Mouse (Mus musculus) forebrain, embryonic 13.5 days (tissue): Measurements from ENCODE around the gene Srms. TPM values are rescaled to one million over a fixed set of nuclear protein-coding genes. Genes with fewer than 3 reads are reported as not detected.
A peak's percentile ranks its signal among the peaks of the same experiment; 100 is the strongest.

Experiments used
- ATAC-seq: fragments of 200-750 bp; cut with Nextera tagmentation; 2 replicates; pipeline ENCODE4 v1.8.0; 2017
- H3K27ac ChIP-seq: fragments of 300-500 bp; sonication (generic); 2 replicates; pipeline ENCODE4 v1.5.1; 2015; ENCODE audit warnings: inconsistent platforms, mild to moderate bottlenecking, moderate library complexity
- H3K27me3 ChIP-seq: fragments of 300-500 bp; sonication (generic); 2 replicates; pipeline ENCODE4 v1.6.1; 2015; ENCODE audit warnings: mild to moderate bottlenecking, inconsistent platforms
- H3K36me3 ChIP-seq: fragments of 300-500 bp; sonication (generic); 2 replicates; pipeline ENCODE4 v1.6.1; 2015; ENCODE audit warnings: mild to moderate bottlenecking, inconsistent platforms; ENCODE audit not compliant: poor library complexity, severe bottlenecking
- H3K4me1 ChIP-seq: fragments of 300-500 bp; sonication (generic); 2 replicates; pipeline ENCODE4 v1.6.1; 2015; ENCODE audit warnings: inconsistent platforms
- H3K4me2 ChIP-seq: fragments of 300-500 bp; sonication (generic); 2 replicates; pipeline ENCODE4 v1.6.1; 2015; ENCODE audit warnings: inconsistent platforms, mild to moderate bottlenecking, moderate library complexity
- H3K4me3 ChIP-seq: fragments of 300-500 bp; sonication (generic); 2 replicates; pipeline ENCODE4 v1.5.1; 2015; ENCODE audit warnings: mild to moderate bottlenecking, inconsistent platforms
- H3K9ac ChIP-seq: fragments of 300-500 bp; sonication (generic); 2 replicates; pipeline ENCODE4 v1.6.1; 2015; ENCODE audit warnings: mild to moderate bottlenecking, inconsistent platforms
- H3K9me3 ChIP-seq: fragments of 300-500 bp; sonication (generic); replicated peaks from 2 replicates; pipeline ENCODE4 v1.6.1; 2016; ENCODE audit warnings: inconsistent platforms
- WGBS: fragments of 180-500 bp; shearing (Covaris S2); methylation state at CpG from one replicate; pipeline ENCODE4 v1.1.7; 2015; 5-methylcytosine and 5-hydroxymethylcytosine counted together
- polyA plus RNA-seq: library from polyadenylated mRNA; unstranded; fragments of >200 nt; fragmentation: Nextera tagmentation; extraction: Ambion mirVana; gene quantifications from 2 replicates; pipeline ENCODE4 v1.2.1, GENCODE M21; 2015

Srms gene
- polyA plus RNA-seq, 1 experiment from 2014 or later: 0.06 TPM

DNA sequence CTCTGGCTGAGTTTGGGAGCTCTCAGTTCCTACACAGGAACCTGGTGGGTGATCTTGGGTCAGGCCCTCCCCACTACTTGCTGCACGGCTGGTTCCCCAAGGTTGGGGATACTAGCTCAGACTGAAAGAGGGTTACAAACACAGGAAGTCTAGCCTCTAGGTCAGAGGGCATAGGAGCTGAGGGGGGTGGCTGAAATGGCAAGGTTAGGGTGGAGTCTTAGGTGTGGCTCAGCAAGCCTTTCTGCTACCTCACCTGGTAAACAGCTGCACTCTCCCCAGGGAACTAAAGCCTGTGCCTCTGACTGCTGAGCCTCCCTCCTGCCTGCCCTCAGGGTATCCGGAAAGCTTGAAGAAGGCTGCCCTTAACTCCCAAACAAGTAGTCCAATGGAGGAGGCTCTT lies 24.3 kb downstream of the Srms start:
- Histone ChIP-seq H3K4me2 (peak overlapping the region; percentile 71), H3K4me1 (peaks cover 13% of the 10 kb centered on the region), H3K4me3 (peak overlapping the region; percentile 81), H3K9me3 (no peaks in the 10 kb centered on the region), H3K27me3 (0 out of 2 replicates have a peak, but pooled peaks cover 6% of the 10 kb centered on the region), H3K9ac (peak overlapping the region; percentile 40), H3K36me3 (peaks cover 16% of the 10 kb centered on the region), H3K27ac (no peak overlapping the region)
- no peak for ATAC-seq
- 95% methylated on average over 2 of the region's 2 CpGs for WGBS

GRCm38 (mm10) chr2:181187121-181188000 lies 25.6 kb downstream of the Srms start, which contains the start of gene Ppdpf:
Ppdpf (plus strand) TSS chr2:181187247.
- H3K27me3 ChIP-seq: 0 out of 2 replicates have a peak, but pooled peaks cover 6% of the 10 kb centered on the region
- H3K36me3 ChIP-seq: peaks cover 16% of the 10 kb centered on the region
- no peaks in the 10 kb centered on the region for H3K9me3 ChIP-seq
- H3K4me3 ChIP-seq: peak within 1 kb of the TSS; percentile 81
- H3K9ac ChIP-seq: peak within 1 kb of the TSS; percentile 98
- peak; percentile 96 for ATAC-seq
- WGBS: under 1% methylated on average over 63 of the region's 64 CpGs
- peak within 1 kb of the TSS; percentile 71 for H3K4me2 ChIP-seq
- peak within 1 kb of the TSS; percentile 95 for H3K27ac ChIP-seq
- peaks cover 13% of the 10 kb centered on the region for H3K4me1 ChIP-seq

GRCm38 (mm10) chr2:181186635-181187034 lies 26.4 kb downstream of the Srms start:
- WGBS: under 1% methylated on average over 14 of the region's 14 CpGs
- H3K9ac ChIP-seq: peak overlapping the region; percentile 98
- ATAC-seq: peak; percentile 89
- H3K36me3 ChIP-seq: peaks cover 16% of the 10 kb centered on the region
- H3K4me3 ChIP-seq: peak overlapping the region; percentile 81
- H3K9me3 ChIP-seq: no peaks in the 10 kb centered on the region
- H3K27me3 ChIP-seq: 0 out of 2 replicates have a peak, but pooled peaks cover 6% of the 10 kb centered on the region
- H3K4me2 ChIP-seq: peak overlapping the region; percentile 71
- peaks cover 13% of the 10 kb centered on the region for H3K4me1 ChIP-seq
- peak overlapping the region; percentile 95 for H3K27ac ChIP-seq

DNA sequence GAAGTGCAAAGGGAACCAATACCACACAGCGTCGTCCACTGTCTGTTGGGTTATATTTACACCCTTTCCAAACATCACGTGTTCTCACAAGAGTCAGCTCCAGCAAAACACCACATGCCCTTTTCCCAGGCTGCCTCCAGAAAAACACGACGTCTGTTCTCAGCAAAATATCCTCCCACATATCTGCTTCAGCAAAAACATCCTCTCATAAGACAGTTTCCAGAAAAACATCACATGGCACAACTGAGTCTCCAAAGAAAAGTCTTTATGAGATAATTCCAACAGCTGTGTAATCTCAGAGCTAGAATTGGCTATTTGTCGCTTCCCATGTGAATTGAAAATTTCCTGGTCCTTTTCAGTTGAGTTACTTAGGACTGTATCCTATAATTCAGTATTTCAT lies 32.1 kb downstream of the Srms start:
- Histone ChIP-seq H3K4me3 (no peak overlapping the region), H3K27ac (no peak overlapping the region), H3K36me3 (no peaks in the 10 kb centered on the region), H3K4me2 (no peak overlapping the region), H3K9me3 (no peaks in the 10 kb centered on the region), H3K27me3 (0 out of 2 replicates have a peak, but pooled peaks cover 6% of the 10 kb centered on the region), H3K9ac (no peak overlapping the region), H3K4me1 (no peaks in the 10 kb centered on the region)
- no peak for ATAC-seq
- WGBS: 78% methylated on average over 6 of the region's 6 CpGs

DNA sequence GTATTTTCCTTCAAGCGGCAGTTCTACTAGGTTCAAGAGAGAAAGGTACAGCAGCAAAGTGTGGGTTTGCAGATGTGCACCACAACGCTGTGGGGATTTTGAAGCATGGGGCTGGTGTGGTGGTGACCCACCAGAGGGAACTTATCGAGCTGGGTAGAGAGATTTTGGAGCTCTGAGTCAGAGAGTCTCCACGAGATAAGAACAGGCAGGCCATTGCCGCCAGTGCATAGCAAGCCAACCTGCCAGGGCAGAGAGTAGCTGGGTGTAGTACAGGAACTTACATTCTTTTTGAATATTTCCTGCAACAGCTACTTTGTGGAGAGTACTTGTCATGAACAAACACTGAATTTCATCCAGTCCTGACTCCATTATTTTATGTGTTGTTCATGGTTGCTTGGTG lies 34.5 kb downstream of the Srms start:
- no peaks in the 10 kb centered on the region for H3K27me3 ChIP-seq
- no peak for ATAC-seq
- H3K4me2 ChIP-seq: no peak overlapping the region
- no peaks in the 10 kb centered on the region for H3K4me1 ChIP-seq
- H3K27ac ChIP-seq: no peak overlapping the region
- 81% methylated on average over 5 of the region's 5 CpGs for WGBS
- no peak overlapping the region for H3K9ac ChIP-seq
- no peak overlapping the region for H3K4me3 ChIP-seq
- H3K36me3 ChIP-seq: no peaks in the 10 kb centered on the region
- no peaks in the 10 kb centered on the region for H3K9me3 ChIP-seq

GRCm38 (mm10) chr2:181178015-181178414 lies 35.0 kb downstream of the Srms start:
- Histone ChIP-seq H3K36me3 (no peaks in the 10 kb centered on the region), H3K4me2 (no peak overlapping the region), H3K4me3 (no peak overlapping the region), H3K27ac (no peak overlapping the region), H3K9me3 (no peaks in the 10 kb centered on the region), H3K27me3 (no peaks in the 10 kb centered on the region), H3K9ac (no peak overlapping the region), H3K4me1 (no peaks in the 10 kb centered on the region)
- 80% methylated on average over 3 of the region's 3 CpGs for WGBS
- no peak for ATAC-seq

- no peak overlapping the region for H3K4me2 ChIP-seq
- 83% methylated on average over 3 of the region's 3 CpGs for WGBS
- H3K4me1 ChIP-seq: no peaks in the 10 kb centered on the region
- H3K4me3 ChIP-seq: no peak overlapping the region
- no peaks in the 10 kb centered on the region for H3K9me3 ChIP-seq
- no peaks in the 10 kb centered on the region for H3K36me3 ChIP-seq
- no peaks in the 10 kb centered on the region for H3K27me3 ChIP-seq
- no peak overlapping the region for H3K27ac ChIP-seq
- ATAC-seq: no peak
- no peak overlapping the region for H3K9ac ChIP-seq
Measured at GRCm38 (mm10) chr2:181174646-181175045, 38.3 kb downstream of the Srms start.

DNA sequence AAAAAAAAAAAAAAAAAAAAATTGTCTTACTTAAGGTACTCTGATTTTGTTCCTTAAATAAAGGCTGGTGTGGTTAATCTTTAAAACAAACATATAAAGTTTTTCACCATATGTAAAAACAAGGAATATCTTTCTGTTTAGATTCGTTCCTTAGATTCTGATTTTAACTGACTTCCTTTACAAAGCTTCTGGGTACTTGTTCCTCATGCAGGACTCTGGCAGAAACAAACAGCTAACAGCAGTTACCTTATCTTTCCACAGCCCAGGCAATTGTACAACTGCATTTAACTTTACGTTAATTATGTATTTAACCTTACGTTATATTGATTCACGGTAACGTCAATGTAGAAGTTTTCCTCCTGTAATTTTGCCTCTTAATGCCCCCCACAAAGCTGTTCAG lies 46.5 kb downstream of the Srms start:
- Histone ChIP-seq H3K9ac (no peak overlapping the region), H3K27ac (no peak overlapping the region), H3K4me3 (no peak overlapping the region), H3K36me3 (no peaks in the 10 kb centered on the region), H3K4me1 (no peaks in the 10 kb centered on the region), H3K4me2 (no peak overlapping the region), H3K9me3 (no peaks in the 10 kb centered on the region), H3K27me3 (no peaks in the 10 kb centered on the region)
- no peak for ATAC-seq
- 78% methylated on average over 5 of the region's 5 CpGs for WGBS

DNA sequence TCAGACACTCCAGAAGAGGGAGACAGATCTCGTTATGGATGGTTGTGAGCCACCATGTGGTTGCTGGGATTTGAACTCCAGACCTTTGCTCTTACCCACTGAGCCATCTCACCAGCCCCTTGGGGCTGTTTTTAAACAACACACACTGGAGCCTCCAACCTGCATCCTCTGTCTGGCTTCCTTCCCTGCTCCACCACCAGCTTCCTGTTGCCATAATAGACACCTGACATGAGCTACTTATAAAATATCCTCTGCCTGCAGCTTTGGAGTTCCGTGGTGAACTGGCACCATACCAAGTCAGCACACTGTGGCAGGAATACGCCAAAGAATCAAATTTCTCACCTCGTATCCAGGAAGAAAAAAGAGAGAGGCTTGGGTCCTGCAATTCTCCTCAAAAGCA lies 52.2 kb downstream of the Srms start:
- no peaks in the 10 kb centered on the region for H3K9me3 ChIP-seq
- WGBS: 76% methylated on average over 4 of the region's 4 CpGs
- H3K9ac ChIP-seq: no peak overlapping the region
- H3K4me2 ChIP-seq: no peak overlapping the region
- H3K4me3 ChIP-seq: no peak overlapping the region
- ATAC-seq: no peak
- H3K4me1 ChIP-seq: peaks cover 33% of the 10 kb centered on the region
- H3K36me3 ChIP-seq: no peaks in the 10 kb centered on the region
- peaks cover 13% of the 10 kb centered on the region for H3K27me3 ChIP-seq
- no peak overlapping the region for H3K27ac ChIP-seq

- peaks cover 40% of the 10 kb centered on the region for H3K4me1 ChIP-seq
- peaks cover 22% of the 10 kb centered on the region for H3K27me3 ChIP-seq
- no peaks in the 10 kb centered on the region for H3K9me3 ChIP-seq
- no peak overlapping the region for H3K4me3 ChIP-seq
- 0 out of 2 replicates have a peak overlapping the region, but pooled peaks have one; percentile 23 for H3K9ac ChIP-seq
- peak overlapping the region; percentile 18 for H3K4me2 ChIP-seq
- ATAC-seq: peak; percentile 90
- 0% methylated on average over 2 of the region's 2 CpGs for WGBS
- peak overlapping the region; percentile 76 for H3K27ac ChIP-seq
- no peaks in the 10 kb centered on the region for H3K36me3 ChIP-seq
Measured at GRCm38 (mm10) chr2:181159771-181160170, 53.2 kb downstream of the Srms start.

- Histone ChIP-seq H3K4me2 (peak overlapping the region; percentile 18; the same call in 1 of the 2 replicates), H3K4me3 (no peak overlapping the region), H3K9ac (no peak overlapping the region), H3K27ac (peak overlapping the region; percentile 76; the same call in 1 of the 2 replicates), H3K9me3 (no peaks in the 10 kb centered on the region), H3K27me3 (peaks cover 22% of the 10 kb centered on the region), H3K36me3 (no peaks in the 10 kb centered on the region), H3K4me1 (peaks cover 41% of the 10 kb centered on the region)
- ATAC-seq: no peak
- 57% methylated on average over 7 of the region's 7 CpGs for WGBS
Measured at GRCm38 (mm10) chr2:181159091-181159514, 53.9 kb downstream of the Srms start.

DNA sequence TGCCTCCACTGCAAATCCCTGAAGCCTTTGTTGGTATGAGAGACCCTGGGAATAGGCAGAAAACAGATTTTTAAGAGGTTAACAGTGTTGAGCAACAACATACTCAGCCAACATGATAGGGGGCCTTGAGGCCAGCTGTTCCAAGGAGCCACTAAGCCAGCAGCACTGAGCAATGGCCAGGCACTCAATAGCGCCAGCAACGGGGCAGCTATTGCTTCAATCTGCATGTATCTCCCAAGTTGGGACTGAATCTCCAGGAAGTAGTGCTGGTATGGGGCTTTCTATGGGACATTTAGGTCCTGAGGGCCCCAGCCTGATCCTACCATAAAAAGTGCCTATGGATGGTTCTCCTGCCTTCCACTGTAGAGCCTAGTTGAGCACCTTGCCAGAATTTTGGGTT lies 54.5 kb downstream of the Srms start:
- WGBS: 88% methylated on average over 2 of the region's 2 CpGs
- no peaks in the 10 kb centered on the region for H3K9me3 ChIP-seq
- ATAC-seq: no peak
- no peaks in the 10 kb centered on the region for H3K36me3 ChIP-seq
- H3K9ac ChIP-seq: no peak overlapping the region
- H3K27me3 ChIP-seq: peaks cover 22% of the 10 kb centered on the region
- H3K4me3 ChIP-seq: no peak overlapping the region
- H3K4me1 ChIP-seq: peaks cover 41% of the 10 kb centered on the region
- H3K27ac ChIP-seq: no peak overlapping the region
- H3K4me2 ChIP-seq: no peak overlapping the region
